Mouse (Mus musculus) 3134 (cell line): ENCODE results near the gene 6430548M08Rik.

Experiments used
- DNase-seq: peaks from one replicate; pipeline ENCODE4 v3.0.0-alpha.2; 2011; ENCODE audit warnings: low spot score; ENCODE audit not compliant: insufficient read length; ENCODE audit errors: extremely low read depth

6430548M08Rik gene

DNA sequence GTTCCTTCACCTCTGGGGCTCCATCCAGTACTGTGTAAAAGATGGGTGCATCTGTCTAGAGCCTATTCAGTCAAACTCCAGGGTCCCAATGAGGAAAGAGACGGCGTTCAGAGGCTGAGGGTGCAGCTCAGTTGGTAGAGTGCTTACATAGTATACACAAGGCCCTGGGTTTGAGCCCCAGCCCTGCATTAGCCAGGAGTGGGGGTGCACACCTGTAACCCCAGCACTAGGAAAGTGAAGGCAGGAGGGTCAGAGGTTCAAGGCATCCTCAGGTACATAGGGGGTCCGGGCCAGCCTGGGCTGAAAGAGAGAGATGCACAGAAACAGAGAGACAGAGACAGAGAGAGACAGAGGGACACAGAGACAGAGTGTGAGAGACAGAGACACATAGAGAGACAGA, 99.3 kb downstream of the 6430548M08Rik start:
- DNase-seq: no peak

DNA sequence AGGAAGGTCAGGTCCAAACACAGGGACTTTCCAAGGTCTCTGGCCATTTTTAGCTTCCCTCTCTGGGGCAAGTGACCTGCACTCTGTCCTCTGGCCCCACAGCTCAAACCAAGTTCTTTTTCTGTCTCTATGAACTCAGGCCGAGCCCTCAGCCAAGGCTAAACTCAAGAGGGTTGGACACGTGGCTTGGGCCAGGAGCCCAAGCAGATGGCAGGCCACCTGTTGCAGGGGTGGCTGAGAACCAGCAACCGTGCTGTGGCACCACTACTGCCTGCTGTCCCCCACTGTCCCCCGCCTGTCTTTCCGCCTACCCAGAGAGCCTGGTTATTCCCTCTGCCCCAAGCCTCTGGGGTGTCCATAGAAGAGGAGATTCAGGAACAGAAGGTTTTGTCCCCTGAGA, 100.0 kb downstream of the 6430548M08Rik start:
- DNase-seq: no peak
